Mouse (Mus musculus): Measurements from ENCODE around the gene Mfsd6. TPM values are rescaled to one million over a fixed set of nuclear protein-coding genes. Genes with fewer than 3 reads are reported as not detected.

Gene Mfsd6
- polyA plus RNA-seq, 1 experiment = 9.2 TPM

- Histone ChIP-seq H3K4me1 (replicated peaks; ENCODE audit: control insufficient read depth, insufficient read depth, low read length) (no peaks in the 10 kb centered on the region), H3K36me3 (ENCODE audit: control insufficient read depth, insufficient read depth, low read length) (no peaks in the 10 kb centered on the region), H3K4me3 (ENCODE audit: control insufficient read depth, insufficient read depth, low read length) (no peak overlapping the region), H3K27ac (ENCODE audit: control insufficient read depth, insufficient read depth, low read length) (no peak overlapping the region), H3K27me3 (ENCODE audit: control insufficient read depth, insufficient read depth, low read length) (no peaks in the 10 kb centered on the region)
- whole genome bisulfite sequencing = 18% methylated on average over 2 of the region's 2 CpGs
- DNase-seq = no peak
- TF ChIP-seq POLR2A (IDR thresholded peaks at IDR 0.05; ENCODE audit: control insufficient read depth, extremely low read depth, insufficient read depth, low read length, poor library complexity) (no peak), CTCF (IDR thresholded peaks at IDR 0.05; ENCODE audit: borderline replicate concordance, control insufficient read depth, extremely low read depth, insufficient read depth, low read length, poor library complexity) (no peak)
Measured at GRCm38 (mm10) chr1:52753828-52754227, 26.6 kb upstream of the Mfsd6 start.

GRCm38 (mm10) chr1:52752706-52753105, 25.4 kb upstream of the Mfsd6 start:
- no peak overlapping the region for H3K4me3 ChIP-seq (ENCODE audit: control insufficient read depth, insufficient read depth, low read length)
- TF ChIP-seq POLR2A (IDR thresholded peaks at IDR 0.05; ENCODE audit: control insufficient read depth, extremely low read depth, insufficient read depth, low read length, poor library complexity) (no peak), CTCF (IDR thresholded peaks at IDR 0.05; ENCODE audit: borderline replicate concordance, control insufficient read depth, extremely low read depth, insufficient read depth, low read length, poor library complexity) (no peak)

GRCm38 (mm10) chr1:52751634-52752033, 24.4 kb upstream of the Mfsd6 start:
- no peak overlapping the region for H3K27ac ChIP-seq (ENCODE audit: control insufficient read depth, insufficient read depth, low read length)
- DNase-seq = no peak
- 74% methylated on average over 1 of the region's 1 CpGs for WGBS
- H3K4me1 ChIP-seq (replicated peaks; ENCODE audit: control insufficient read depth, insufficient read depth, low read length) = no peaks in the 10 kb centered on the region
- no peak overlapping the region for H3K4me3 ChIP-seq (ENCODE audit: control insufficient read depth, insufficient read depth, low read length)
- TF ChIP-seq CTCF (IDR thresholded peaks at IDR 0.05; ENCODE audit: borderline replicate concordance, control insufficient read depth, extremely low read depth, insufficient read depth, low read length, poor library complexity) (no peak), POLR2A (IDR thresholded peaks at IDR 0.05; ENCODE audit: control insufficient read depth, extremely low read depth, insufficient read depth, low read length, poor library complexity) (no peak)
- H3K27me3 ChIP-seq (ENCODE audit: control insufficient read depth, insufficient read depth, low read length) = no peaks in the 10 kb centered on the region
- H3K36me3 ChIP-seq (ENCODE audit: control insufficient read depth, insufficient read depth, low read length) = no peaks in the 10 kb centered on the region

More at GRCm38 (mm10) chr1:52752706-52753105, 25.4 kb upstream of the Mfsd6 start:
- Histone ChIP-seq H3K27ac (ENCODE audit: control insufficient read depth, insufficient read depth, low read length) (no peak overlapping the region), H3K36me3 (ENCODE audit: control insufficient read depth, insufficient read depth, low read length) (no peaks in the 10 kb centered on the region), H3K4me1 (replicated peaks; ENCODE audit: control insufficient read depth, insufficient read depth, low read length) (no peaks in the 10 kb centered on the region), H3K27me3 (ENCODE audit: control insufficient read depth, insufficient read depth, low read length) (no peaks in the 10 kb centered on the region)
- no peak for DNase-seq
- WGBS = 66% methylated on average over 3 of the region's 3 CpGs

DNA sequence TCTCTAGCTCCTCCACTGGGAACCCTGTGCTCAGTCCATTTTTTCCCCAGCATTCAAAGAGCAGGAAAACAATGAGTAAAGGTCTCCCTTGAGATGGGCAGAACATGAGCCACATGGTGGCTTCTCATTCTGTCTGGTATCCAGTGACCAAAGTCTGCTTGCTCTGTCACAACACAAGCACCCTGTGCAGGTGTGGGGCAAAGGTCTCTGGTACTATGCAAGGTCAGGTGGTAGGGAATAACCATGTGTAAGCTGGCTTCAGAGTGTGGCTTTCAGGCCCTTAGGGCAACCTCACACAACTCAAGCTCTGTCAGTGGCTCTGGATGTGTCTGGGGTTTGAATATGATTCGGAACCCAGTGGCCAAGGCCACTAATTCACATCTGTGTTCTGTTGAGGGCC, 22.7 kb upstream of the Mfsd6 start:
- no peak for DNase-seq

GRCm38 (mm10) chr1:52748260-52748659, 21.0 kb upstream of the Mfsd6 start:
- Histone ChIP-seq H3K36me3 (ENCODE audit: control insufficient read depth, insufficient read depth, low read length) (no peaks in the 10 kb centered on the region), H3K27ac (ENCODE audit: control insufficient read depth, insufficient read depth, low read length) (no peak overlapping the region), H3K4me3 (ENCODE audit: control insufficient read depth, insufficient read depth, low read length) (no peak overlapping the region), H3K27me3 (ENCODE audit: control insufficient read depth, insufficient read depth, low read length) (no peaks in the 10 kb centered on the region), H3K4me1 (replicated peaks; ENCODE audit: control insufficient read depth, insufficient read depth, low read length) (no peaks in the 10 kb centered on the region)
- DNase-seq = peak; percentile 76
- TF ChIP-seq CTCF (IDR thresholded peaks at IDR 0.05; ENCODE audit: borderline replicate concordance, control insufficient read depth, extremely low read depth, insufficient read depth, low read length, poor library complexity) = no peak
- no peak for TF ChIP-seq POLR2A (IDR thresholded peaks at IDR 0.05; ENCODE audit: control insufficient read depth, extremely low read depth, insufficient read depth, low read length, poor library complexity)
- WGBS = 31% methylated on average over 3 of the region's 3 CpGs

More for the DNA sequence above, 22.7 kb upstream of the Mfsd6 start:
- no peaks in the 10 kb centered on the region for H3K27me3 ChIP-seq (ENCODE audit: control insufficient read depth, insufficient read depth, low read length)
- no peaks in the 10 kb centered on the region for H3K4me1 ChIP-seq (replicated peaks; ENCODE audit: control insufficient read depth, insufficient read depth, low read length)
- TF ChIP-seq CTCF (IDR thresholded peaks at IDR 0.05; ENCODE audit: borderline replicate concordance, control insufficient read depth, extremely low read depth, insufficient read depth, low read length, poor library complexity) (no peak), POLR2A (IDR thresholded peaks at IDR 0.05; ENCODE audit: control insufficient read depth, extremely low read depth, insufficient read depth, low read length, poor library complexity) (no peak)
- 97% methylated on average over 1 of the region's 1 CpGs for WGBS
- H3K36me3 ChIP-seq (ENCODE audit: control insufficient read depth, insufficient read depth, low read length) = no peaks in the 10 kb centered on the region
- no peak overlapping the region for H3K27ac ChIP-seq (ENCODE audit: control insufficient read depth, insufficient read depth, low read length)
- no peak overlapping the region for H3K4me3 ChIP-seq (ENCODE audit: control insufficient read depth, insufficient read depth, low read length)

DNA sequence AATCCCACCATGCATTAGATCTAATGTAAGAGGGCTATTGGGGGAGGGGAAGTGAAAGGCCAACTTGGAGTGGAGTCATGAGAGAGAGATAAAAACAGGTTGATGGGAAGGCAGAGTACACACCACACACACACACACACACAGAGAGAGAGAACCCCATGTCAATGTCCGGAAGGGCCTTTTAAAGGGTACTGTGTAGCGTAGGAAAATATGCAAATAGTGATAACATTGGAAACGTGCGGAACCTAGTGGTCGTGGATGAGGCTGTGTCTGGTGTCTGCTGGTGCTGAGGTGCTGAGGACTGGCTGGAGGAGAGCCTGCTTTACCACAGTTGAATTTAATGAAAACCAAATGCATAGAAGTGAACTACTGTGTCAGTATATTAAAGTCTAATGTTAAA, 15.3 kb upstream of the Mfsd6 start:
- WGBS = 99% methylated on average over 5 of the region's 5 CpGs
- DNase-seq = no peak

DNA sequence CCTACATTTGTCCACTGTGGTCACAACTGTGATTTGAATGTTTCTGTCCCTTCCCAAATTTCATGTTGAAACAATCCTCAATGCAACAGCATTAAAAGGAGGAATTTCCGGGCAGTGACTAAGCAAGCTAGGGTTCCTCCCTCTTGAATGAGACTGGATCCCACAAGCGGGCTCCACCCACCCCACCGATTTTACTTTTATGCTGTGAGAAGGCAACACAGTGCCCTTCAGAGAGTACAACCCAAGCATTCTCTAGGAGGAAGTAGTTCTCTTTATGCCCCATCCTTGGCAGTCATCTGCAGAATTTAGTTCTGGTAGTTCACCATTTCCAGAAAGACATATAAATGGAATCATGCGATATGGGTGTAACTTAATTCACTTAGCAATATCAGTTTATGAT, 6.9 kb upstream of the Mfsd6 start:
- H3K36me3 ChIP-seq (ENCODE audit: control insufficient read depth, insufficient read depth, low read length) = no peaks in the 10 kb centered on the region
- no peaks in the 10 kb centered on the region for H3K27me3 ChIP-seq (ENCODE audit: control insufficient read depth, insufficient read depth, low read length)
- no peak overlapping the region for H3K4me3 ChIP-seq (ENCODE audit: control insufficient read depth, insufficient read depth, low read length)
- H3K4me1 ChIP-seq (replicated peaks; ENCODE audit: control insufficient read depth, insufficient read depth, low read length) = 0 out of 2 replicates have a peak, but pooled peaks cover 2% of the 10 kb centered on the region
- WGBS = 51% methylated on average over 4 of the region's 4 CpGs
- no peak overlapping the region for H3K27ac ChIP-seq (ENCODE audit: control insufficient read depth, insufficient read depth, low read length)
- no peak for DNase-seq
- TF ChIP-seq POLR2A (IDR thresholded peaks at IDR 0.05; ENCODE audit: control insufficient read depth, extremely low read depth, insufficient read depth, low read length, poor library complexity) (no peak), CTCF (IDR thresholded peaks at IDR 0.05; ENCODE audit: borderline replicate concordance, control insufficient read depth, extremely low read depth, insufficient read depth, low read length, poor library complexity) (no peak)

More for the DNA sequence above, 15.3 kb upstream of the Mfsd6 start:
- Histone ChIP-seq H3K36me3 (ENCODE audit: control insufficient read depth, insufficient read depth, low read length) (no peaks in the 10 kb centered on the region), H3K27ac (ENCODE audit: control insufficient read depth, insufficient read depth, low read length) (no peak overlapping the region), H3K27me3 (ENCODE audit: control insufficient read depth, insufficient read depth, low read length) (no peaks in the 10 kb centered on the region), H3K4me1 (replicated peaks; ENCODE audit: control insufficient read depth, insufficient read depth, low read length) (no peaks in the 10 kb centered on the region), H3K4me3 (ENCODE audit: control insufficient read depth, insufficient read depth, low read length) (no peak overlapping the region)
- TF ChIP-seq POLR2A (IDR thresholded peaks at IDR 0.05; ENCODE audit: control insufficient read depth, extremely low read depth, insufficient read depth, low read length, poor library complexity) = no peak
- TF ChIP-seq CTCF (IDR thresholded peaks at IDR 0.05; ENCODE audit: borderline replicate concordance, control insufficient read depth, extremely low read depth, insufficient read depth, low read length, poor library complexity) = no peak
